Mouse (Mus musculus) spleen, embryonic (tissue): ENCODE measurements around the gene Nck1.

Experiments used
- CTCF ChIA-PET: fragments of 350-600 bp; sonication (Branson Sonifier 250); formaldehyde crosslinking; loops from one replicate; lab custom pipeline; 2022; lab: Charles Lee

The Nck1 gene

GRCm38 (mm10) chr9:100545715-100546593 is at the start of gene Nck1:
Gene Nck1, minus strand, starts transcription at chr9:100546134.
- CTCF ChIA-PET, result interaction anchor here (0.7 to 1.1 kb wide), 2 partner anchors 25 to 97 kb away, joined by 3 read pairs; no protein-coding TSS in a partner anchor

DNA sequence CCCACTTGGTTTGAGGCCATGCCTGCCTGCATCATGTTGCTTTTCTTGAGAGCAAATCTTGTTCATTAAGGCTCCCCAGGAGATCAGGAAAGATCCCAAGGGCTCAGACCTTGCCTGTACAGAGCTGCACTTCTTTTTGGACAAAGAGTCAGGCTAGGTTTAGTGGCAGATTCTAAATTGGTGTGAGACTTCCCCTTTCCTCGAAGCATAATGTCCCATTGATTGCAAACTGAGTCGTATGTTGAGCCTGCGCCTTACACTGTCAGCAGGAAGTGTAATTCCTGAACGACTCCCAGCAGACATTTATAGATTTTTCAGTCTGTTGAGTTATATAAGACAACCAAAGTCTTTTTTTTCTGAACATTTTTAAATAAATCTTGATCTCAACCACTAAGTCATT is 44.5 kb upstream of the Nck1 start:
- CTCF ChIA-PET, result no interaction called here

DNA sequence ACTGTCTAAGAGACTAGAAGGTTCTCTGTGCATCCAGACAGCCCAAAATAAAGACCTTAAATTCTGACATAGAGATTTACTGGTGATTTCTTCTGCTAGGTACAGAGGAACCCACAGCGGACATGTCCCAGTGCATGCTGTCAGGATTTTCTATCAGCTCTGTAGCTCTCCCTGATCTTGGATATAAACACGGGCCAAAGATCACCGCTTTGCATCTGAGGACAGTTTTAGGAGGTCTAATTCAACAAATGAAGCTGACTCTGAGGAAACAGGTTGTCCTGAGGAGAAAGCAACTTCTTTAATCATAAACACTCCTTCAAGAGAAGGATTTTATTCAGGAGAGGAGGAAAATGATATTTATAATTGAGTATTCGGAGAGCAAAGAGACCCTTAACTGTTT is 38.1 kb upstream of the Nck1 start:
- CTCF ChIA-PET, result no interaction called here

- CTCF ChIA-PET, result no interaction called here
These were observed 37.1 kb upstream of the Nck1 start for GRCm38 (mm10) chr9:100582883-100583575.

DNA sequence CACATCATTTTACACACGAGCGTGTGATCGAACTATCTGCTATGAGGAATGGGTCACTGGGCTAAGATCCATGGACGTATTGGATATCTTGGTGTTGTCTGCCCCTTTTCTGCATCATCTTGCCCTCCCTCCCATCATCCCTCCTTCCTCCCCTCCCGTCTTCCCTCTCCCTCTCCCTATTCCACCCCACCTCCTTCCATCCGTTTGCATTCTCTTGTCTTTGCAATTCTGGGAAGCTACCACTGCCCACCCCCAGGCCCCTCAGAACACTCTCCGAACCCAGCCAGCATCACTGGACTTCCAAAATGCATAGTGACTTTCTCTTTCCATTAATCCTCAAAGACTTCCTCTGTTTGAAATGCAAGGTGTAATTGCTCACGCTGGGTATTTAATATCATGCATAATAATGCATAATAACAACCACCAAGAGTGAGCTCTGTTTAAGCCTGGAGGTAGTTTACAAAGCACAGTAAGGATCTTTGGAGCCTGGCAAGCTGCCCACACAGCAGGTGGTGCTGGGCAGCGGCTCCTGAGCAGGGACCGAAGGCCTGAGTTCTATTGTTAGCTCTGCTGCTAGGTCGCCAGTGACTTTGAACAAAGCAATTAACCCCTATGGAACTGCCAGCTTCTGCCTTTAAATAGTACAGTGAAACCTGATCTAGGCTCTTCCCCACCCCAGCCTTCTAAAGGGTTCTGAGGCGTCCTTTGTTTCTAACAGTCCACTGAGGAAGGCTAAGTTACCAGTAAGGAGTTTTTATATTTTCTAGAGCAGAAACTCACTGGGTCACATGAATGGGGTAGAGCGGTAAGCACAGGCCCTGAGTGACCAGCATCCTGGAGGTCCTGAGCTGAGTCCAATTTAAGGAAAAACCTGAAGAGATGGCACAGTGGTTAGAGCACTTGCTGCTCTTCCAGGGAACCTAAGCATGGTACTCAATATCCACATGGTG is 35.9 kb upstream of the Nck1 start:
- CTCF ChIA-PET, result no interaction called here

- CTCF ChIA-PET, result no interaction called here
These were observed 34.3 kb upstream of the Nck1 start for GRCm38 (mm10) chr9:100580196-100580740.

DNA sequence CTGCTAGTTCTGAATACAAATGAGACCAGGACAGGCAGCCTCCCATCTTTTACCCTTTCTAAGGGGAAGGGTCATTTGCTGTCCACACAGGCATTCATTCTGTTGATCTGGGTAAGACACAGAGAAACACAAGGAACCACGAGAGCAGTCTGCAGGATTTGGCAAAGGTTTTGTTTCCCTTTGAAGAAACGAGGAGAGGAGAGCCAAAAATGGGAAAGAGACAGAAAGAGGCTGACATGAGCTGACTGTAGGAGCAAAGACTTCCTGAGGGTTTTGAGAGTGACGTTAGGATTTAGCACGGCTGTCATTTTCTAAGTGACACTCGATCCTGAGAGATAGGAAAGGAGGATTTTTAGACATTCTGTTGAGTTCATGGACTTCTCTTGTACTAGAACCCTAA is 28.0 kb upstream of the Nck1 start:
- CTCF ChIA-PET, result no interaction called here

DNA sequence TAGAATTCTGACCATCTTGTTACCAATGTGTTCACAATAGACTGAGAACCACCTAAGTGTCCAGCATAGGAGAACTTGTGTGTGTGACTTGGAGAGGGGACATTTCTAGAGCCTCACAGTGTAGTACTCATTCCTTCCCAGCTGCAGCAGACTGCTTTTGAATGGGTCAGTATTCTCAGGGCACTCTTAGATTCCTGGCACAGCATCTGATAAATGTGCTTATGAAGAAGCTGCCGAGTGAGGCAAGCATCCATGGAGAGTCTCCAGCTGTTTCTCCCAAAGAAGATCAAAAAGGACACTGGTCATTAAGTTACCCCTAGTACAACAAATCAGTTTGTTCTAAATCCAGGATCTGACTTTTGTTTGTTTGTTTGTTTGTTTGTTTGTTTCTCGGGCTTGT is 27.4 kb upstream of the Nck1 start:
- CTCF ChIA-PET, result no interaction called here

GRCm38 (mm10) chr9:100571511-100571910 is 25.6 kb upstream of the Nck1 start:
- CTCF ChIA-PET, result no interaction called here

- CTCF ChIA-PET, result no interaction called here
These were observed 24.8 kb upstream of the Nck1 start, which contains the start of gene Slc35g2 for GRCm38 (mm10) chr9:100570626-100571233. Gene Slc35g2, minus strand, starts transcription at chr9:100571090.

DNA sequence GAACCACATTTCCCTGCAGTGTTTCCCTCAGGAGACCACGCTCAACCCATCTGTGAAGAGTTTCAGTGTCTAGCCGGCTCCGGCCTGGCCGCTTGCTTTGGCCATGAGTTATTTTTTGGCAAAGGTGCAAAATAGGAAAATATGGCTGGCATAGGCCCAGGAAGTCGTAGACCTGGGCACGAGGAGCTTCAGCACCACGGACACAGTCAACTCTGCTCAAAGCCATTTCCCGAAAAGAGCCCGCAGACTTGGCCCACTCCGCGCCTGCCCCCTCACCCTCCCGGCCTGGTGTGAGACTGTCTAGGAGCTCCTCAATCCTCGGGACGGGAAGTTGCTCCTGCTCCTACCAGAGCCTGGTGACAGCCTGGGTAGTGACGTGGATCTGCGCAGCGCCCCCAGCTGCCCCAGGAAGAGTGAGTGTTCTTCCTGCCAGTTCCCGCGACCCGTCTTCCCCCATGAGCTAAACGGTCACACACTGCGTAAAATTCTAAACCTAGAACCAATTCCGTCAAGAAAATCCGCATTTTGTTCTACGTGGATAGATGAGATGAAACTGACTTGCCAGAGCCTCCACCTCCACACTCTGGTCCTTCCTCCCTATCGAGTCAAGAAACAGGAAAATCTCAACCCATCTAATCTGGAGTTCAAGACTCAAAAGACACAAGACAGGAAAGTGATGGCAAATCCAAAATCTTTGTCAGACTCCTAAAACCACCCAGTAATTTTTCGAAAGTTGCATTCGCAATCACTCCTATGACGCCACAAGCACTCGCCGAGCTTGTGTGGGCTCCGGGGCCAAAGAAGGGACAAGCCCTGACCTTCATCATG is 24.1 kb upstream of the Nck1 start:
- CTCF ChIA-PET, result no interaction called here

- CTCF ChIA-PET, result no interaction called here
These were observed 14.4 kb upstream of the Nck1 start for GRCm38 (mm10) chr9:100560251-100560890.

- CTCF ChIA-PET, result no interaction called here
These were observed 13.1 kb upstream of the Nck1 start for GRCm38 (mm10) chr9:100558991-100559390.

- CTCF ChIA-PET, result interaction anchor here (0.7 kb wide), 1 partner anchor 84 kb away, joined by 3 read pairs; no protein-coding TSS in a partner anchor
These were observed 12.2 kb upstream of the Nck1 start for GRCm38 (mm10) chr9:100558023-100558573.

- CTCF ChIA-PET, result no interaction called here
These were observed 9.8 kb upstream of the Nck1 start for GRCm38 (mm10) chr9:100555686-100556085.

DNA sequence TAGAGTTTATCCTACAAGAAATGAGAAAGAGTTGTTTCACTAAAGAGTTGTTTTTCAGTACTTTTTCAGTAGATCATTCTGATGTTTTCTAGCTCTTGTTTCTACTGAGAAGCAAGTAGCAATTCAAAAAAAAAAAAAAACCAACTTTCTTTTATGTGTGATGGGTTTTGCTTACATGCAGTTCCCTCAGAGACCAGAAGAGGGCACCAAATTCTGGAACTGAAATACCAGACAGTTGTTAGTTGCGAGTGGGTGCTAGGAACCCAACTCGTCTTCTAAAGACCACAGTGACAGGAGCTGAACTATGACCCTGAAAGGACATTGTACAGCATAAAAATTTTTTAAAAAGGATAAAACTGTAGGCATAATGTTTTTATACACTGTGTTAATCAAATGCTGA is 2.4 kb upstream of the Nck1 start:
- CTCF ChIA-PET, result interaction anchor here (0.6 to 1.2 kb wide), 5 partner anchors 55 to 518 kb away, joined by 3 to 8 read pairs (median 4); no protein-coding TSS in a partner anchor

DNA sequence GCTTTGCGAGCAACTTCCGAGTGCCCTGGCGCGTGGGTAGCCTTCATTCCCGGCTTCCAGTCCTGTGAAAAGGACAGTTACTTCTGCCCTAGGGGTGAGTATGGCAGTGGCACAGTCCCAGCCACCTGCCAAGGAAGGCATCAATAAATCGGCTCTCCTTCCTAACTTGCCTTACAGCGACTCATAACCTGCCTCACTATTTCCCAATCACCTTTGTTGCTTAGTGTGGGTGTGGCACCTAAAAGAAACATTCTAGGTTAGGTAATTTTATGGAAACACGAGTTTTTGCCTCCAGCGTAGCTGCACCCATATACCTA is 618 bp upstream of the Nck1 start:
- CTCF ChIA-PET, result interaction anchor here (1.1 kb wide), 1 partner anchor 96 kb away, joined by 3 read pairs; no protein-coding TSS in a partner anchor

- CTCF ChIA-PET, result interaction anchor here (0.6 to 0.7 kb wide), 2 partner anchors 24 to 617 kb away, joined by 3 read pairs; no protein-coding TSS in a partner anchor
These were observed 803 bp downstream of the Nck1 start for GRCm38 (mm10) chr9:100544948-100545714.
